Mouse (Mus musculus): ENCODE data around the gene Rere.

Gene Rere

GRCm38 (mm10) chr4:150382504-150382903, 101.1 kb downstream of the Rere start:
- DNase-seq (ENCODE audit: low spot score) = no peak

GRCm38 (mm10) chr4:150384405-150384804, 103.0 kb downstream of the Rere start:
- no peak for DNase-seq (ENCODE audit: low spot score)

GRCm38 (mm10) chr4:150384899-150385298, 103.5 kb downstream of the Rere start:
- DNase-seq (ENCODE audit: low spot score) = no peak

- DNase-seq (ENCODE audit: low spot score) = no peak
These were observed 107.1 kb downstream of the Rere start for GRCm38 (mm10) chr4:150388518-150388917.

- DNase-seq (ENCODE audit: low spot score) = no peak
These were observed 112.2 kb downstream of the Rere start for GRCm38 (mm10) chr4:150393607-150394006.

GRCm38 (mm10) chr4:150394091-150394490, 112.6 kb downstream of the Rere start:
- DNase-seq (ENCODE audit: low spot score) = no peak

- DNase-seq (ENCODE audit: low spot score) = no peak
These were observed 114.9 kb downstream of the Rere start for GRCm38 (mm10) chr4:150396339-150396738.

GRCm38 (mm10) chr4:150396826-150397620, 115.6 kb downstream of the Rere start:
- DNase-seq (ENCODE audit: low spot score) = no peak

GRCm38 (mm10) chr4:150399032-150399431, 117.6 kb downstream of the Rere start:
- DNase-seq (ENCODE audit: low spot score) = no peak

GRCm38 (mm10) chr4:150401830-150402607, 120.6 kb downstream of the Rere start:
- DNase-seq (ENCODE audit: low spot score) = no peak

- no peak for DNase-seq (ENCODE audit: low spot score)
These were observed 121.2 kb downstream of the Rere start for GRCm38 (mm10) chr4:150402608-150402985.

- no peak for DNase-seq (ENCODE audit: low spot score)
These were observed 122.5 kb downstream of the Rere start for GRCm38 (mm10) chr4:150403941-150404340.

GRCm38 (mm10) chr4:150404583-150404982, 123.1 kb downstream of the Rere start:
- no peak for DNase-seq (ENCODE audit: low spot score)

- peak; percentile 37 for DNase-seq (ENCODE audit: low spot score)
These were observed 124.3 kb downstream of the Rere start for GRCm38 (mm10) chr4:150405786-150406185.

- DNase-seq (ENCODE audit: low spot score) = peak; percentile 38
These were observed 124.9 kb downstream of the Rere start for GRCm38 (mm10) chr4:150406320-150406719.

GRCm38 (mm10) chr4:150406821-150407220, 125.4 kb downstream of the Rere start:
- no peak for DNase-seq (ENCODE audit: low spot score)

GRCm38 (mm10) chr4:150414296-150414695, 132.8 kb downstream of the Rere start:
- DNase-seq (ENCODE audit: low spot score) = no peak

GRCm38 (mm10) chr4:150414759-150415158, 133.3 kb downstream of the Rere start:
- no peak for DNase-seq (ENCODE audit: low spot score)

GRCm38 (mm10) chr4:150415227-150415969, 134.0 kb downstream of the Rere start:
- DNase-seq (ENCODE audit: low spot score) = no peak

- DNase-seq (ENCODE audit: low spot score) = no peak
These were observed 139.3 kb downstream of the Rere start for GRCm38 (mm10) chr4:150420576-150421263.

- DNase-seq (ENCODE audit: low spot score) = no peak
These were observed 144.8 kb downstream of the Rere start for GRCm38 (mm10) chr4:150426098-150426879.

Measured in c-Kit-positive CD71-positive TER-119-positive erythroid progenitor cells, embryonic 14.5 days (primary cell).